Mouse (Mus musculus): ENCODE measurements around the gene Creb3l1.

GRCm38 (mm10) chr2:92029387-92030133 lies 5.3 kb upstream of the Creb3l1 start:
- TF ChIP-seq POLR2A (IDR thresholded peaks at IDR 0.05; ENCODE audit: borderline replicate concordance, extremely low read depth, low read depth, low read length) (no peak), CTCF (IDR thresholded peaks at IDR 0.05; ENCODE audit: insufficient read depth, low read length) (no peak)
